Mouse (Mus musculus) heart, postnatal 36 days (tissue): ENCODE measurements around the gene Slc10a1. TPM values are rescaled to one million over a fixed set of nuclear protein-coding genes. Genes with fewer than 3 reads are reported as not detected.

Experiments
- DNase-seq, 2 experiments: peaks; one replicate each; pipeline ENCODE4 v3.0.0; 2021 to 2022
- intact Hi-C: fragments of 180-260 bp; cut with DNase I; formaldehyde crosslinking; loops from one replicate; pipeline ENCODE4 v1.15.1; 2025
- total RNA-seq, 2 experiments: library from RNA; stranded (reverse); gene quantifications; 2 replicates each; pipeline ENCODE4 v1.2.3; 2021

The Slc10a1 gene
- total RNA-seq, 2 experiments from 2014 or later, result not detected

DNA sequence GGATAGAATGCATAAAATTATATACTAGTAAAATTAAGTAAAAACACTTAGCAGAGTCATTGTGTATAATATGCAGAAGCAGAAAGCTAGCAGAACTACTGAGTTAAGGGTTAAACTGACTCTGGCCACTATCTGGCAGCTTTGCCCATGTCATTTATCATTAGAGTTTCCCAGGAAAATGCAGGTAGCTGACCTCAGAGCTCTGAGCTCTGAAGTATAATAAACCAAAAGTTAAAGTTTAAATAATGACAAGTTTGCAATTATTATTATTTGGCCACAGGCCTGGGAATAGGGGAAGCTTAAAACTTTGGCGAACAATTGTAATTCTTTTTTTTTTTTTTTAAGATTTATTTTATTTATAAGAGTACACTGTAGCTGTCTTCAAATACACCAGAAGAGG is 35.6 kb downstream of the Slc10a1 start:
- intact Hi-C loops, result no loop called here
- no peak for DNase-seq

DNA sequence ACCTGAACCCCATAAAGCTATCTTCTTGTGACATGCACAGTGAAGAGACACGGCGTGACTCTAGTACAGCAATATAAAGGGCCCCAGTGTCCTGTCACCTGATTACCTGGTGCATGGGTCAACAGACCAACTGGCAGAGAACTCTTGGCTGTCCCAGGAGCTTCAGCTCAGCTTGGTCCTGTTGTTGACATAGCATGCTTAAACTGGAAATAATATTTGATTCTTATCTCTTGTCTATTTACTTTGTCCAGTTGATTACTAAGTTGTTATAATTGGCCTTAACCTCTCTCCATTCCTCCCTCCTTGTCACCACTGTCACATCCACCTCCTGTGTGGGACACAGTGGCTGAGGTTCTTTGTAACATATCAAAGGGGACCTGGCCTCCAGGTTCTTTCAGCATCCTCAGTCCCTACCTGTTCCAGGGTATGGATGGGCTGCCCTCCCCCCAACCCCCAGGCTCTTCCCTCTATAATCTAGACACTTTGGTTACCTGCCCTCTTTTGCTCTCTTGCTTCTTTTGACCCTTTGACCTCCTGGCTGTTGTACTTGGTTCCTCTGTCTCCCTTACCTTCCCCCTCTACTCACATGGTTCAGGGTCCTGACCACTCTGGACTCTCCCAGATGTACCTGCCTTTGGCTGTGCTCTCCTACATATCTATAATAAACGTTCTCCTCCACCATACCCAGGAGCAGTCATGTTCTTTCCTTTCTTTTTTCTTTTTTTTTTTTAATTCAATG is 36.9 kb downstream of the Slc10a1 start:
- intact Hi-C loops, result no loop called here
- no peak for DNase-seq

DNA sequence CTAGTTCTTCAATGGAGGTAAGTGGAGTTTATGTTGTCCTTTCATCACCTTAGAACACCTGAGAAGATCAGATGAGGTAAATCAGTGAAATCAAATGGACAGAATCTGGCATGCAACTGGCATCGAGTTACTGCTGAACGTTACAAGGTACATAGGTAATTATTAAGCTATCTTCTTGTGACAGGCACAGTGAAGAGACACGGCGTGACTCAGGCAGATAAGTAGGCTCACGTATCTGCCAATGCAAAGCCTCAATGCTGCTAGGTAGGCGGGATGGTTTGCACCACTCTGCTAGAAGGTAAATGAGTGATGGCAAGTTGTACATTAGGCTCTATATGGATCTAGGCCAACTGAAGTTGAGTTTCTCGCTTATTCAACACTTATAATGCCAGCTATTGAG is 38.4 kb downstream of the Slc10a1 start:
- no peak for DNase-seq
- intact Hi-C loops, result no loop called here

DNA sequence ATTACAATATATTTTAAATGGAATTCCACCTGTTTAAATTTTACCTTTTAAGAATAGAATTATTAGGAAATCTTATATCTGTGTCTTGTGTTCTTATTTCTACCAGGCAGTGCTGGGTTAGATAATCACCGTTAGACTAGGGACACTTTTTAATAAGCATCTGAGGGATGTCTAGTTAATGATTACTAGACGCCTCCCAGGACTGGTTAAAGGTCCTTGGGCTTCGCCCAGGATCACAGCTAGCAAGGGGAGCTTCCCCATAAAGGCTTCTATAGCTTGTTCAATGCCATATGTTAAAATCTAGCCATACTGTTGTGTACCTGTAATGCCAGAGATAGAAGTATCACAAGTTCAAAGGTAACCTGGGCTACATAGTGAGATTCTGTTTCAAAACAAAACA is 39.6 kb downstream of the Slc10a1 start:
- intact Hi-C loops, result no loop called here

DNA sequence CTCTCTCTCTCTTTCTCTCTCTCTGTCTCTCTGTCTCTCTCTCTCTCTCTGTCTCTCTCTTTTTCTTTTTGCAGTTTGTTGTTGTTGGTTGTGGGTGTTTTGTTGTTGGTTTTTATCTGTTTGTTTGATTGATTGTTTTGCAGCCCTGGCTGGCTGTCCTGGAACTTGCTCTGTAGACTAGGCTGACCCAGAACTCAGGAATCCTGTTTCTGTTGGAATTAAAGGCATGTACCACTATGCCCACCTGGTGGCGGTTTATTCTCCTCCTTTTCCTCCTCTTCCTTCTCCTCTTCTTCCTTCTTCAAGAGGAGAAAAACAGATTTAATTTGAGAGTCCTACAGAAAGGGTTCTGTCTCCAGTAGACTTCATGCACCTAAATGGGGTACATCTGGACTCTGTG is 41.0 kb downstream of the Slc10a1 start:
- intact Hi-C loops, result no loop called here
- DNase-seq, result no peak

More for the DNA sequence above, 39.6 kb downstream of the Slc10a1 start:
- no peak for DNase-seq

DNA sequence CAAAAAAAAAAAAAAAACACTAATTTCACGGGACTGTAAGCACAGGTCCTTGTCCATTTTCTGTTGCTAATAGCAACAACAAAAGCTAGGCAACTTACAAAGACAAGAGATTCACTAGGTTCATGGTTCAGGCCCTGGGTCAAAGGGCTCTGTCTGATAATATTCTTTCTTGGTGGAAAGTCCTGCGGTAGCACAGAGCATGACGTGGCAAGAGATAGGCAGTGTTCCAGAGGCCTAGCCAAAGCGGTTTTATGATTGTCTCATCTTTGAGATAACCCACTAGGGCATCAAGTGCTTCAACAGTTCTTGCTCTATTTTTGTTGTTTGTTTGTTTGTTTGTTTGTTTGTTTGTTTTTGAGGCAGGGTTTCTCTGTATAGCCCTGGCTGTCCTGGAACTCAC is 42.0 kb downstream of the Slc10a1 start:
- intact Hi-C loops, result no loop called here
- DNase-seq, result no peak

DNA sequence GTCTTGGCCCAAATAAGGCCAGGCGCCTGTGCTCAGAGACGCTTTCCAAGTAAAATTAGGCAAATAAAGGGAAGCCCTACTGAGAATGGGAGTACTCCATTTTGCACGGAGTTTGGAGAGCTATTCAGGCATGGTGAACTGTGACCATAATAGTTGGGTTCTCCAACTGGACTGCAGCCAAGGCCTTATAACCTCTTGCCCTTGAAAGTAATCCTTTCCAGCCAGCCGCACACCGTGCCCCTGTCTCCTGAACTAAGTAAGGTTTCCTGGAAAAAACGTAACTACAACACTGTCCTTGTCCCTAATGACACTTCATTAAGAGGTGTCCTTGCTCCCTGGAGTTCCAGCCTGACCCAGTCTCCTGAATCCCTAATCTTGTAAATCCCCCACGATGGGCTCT is 42.6 kb downstream of the Slc10a1 start:
- DNase-seq, result no peak
- intact Hi-C loops, result no loop called here

DNA sequence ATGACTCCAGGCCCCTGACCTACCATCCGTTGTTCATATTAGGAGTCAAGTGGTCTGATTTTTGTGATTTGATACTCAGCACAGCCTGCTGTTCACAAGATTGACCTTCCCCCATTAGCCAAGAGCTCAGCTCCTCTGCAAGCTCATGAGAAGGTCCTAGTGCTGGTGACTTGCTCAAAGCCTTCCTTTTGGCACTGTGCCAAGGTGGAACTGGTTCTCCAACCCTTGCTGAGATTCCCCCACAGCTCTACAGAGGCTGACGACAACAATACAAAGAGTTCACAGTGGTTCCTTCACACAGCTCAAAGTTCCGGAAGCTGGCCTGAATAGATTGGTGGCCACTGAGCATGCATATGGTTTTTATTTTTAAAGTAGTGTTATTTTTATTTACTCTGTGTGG is 44.3 kb downstream of the Slc10a1 start:
- intact Hi-C loops, result no loop called here
- no peak for DNase-seq

DNA sequence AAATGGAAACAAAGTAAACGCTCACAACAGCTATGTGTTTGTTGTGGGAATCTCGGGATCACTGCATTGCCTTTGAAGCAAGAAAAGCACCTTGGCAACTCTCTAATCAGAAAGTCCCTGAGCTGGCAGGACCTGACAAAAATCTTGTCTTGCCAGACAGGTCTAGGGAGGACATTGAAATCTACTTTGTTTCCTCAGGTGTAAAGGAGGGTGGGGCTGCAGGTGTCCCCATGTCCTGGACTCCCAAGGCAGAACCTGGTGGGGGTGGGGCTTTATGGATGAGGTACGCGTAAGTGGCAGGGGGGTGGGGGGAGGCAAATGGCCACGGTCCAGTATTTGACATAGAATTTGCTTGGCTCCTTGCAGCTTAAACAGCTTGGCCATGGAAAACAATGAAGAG is 44.9 kb downstream of the Slc10a1 start:
- intact Hi-C loops, result no loop called here
- DNase-seq, result no peak

DNA sequence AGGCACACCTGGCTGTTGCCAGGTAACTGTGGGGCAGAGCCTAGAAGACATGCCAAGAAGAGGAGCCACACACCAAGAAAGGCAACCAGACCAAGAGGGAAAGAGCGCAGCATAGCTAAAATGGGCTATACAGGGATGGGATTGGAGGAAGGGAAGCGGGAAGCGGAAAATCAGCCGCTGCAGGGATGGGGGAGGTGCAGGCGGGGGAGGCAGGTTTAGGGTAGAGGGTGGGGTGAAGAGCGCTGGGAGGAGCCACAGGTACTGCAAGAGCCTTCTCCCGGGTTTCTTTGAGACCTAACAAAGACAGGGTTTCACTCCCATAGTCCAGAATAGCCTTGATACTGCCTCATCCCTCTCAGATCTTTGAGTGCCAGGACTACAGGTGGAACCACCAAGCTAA is 45.6 kb downstream of the Slc10a1 start:
- intact Hi-C loops, result no loop called here

DNA sequence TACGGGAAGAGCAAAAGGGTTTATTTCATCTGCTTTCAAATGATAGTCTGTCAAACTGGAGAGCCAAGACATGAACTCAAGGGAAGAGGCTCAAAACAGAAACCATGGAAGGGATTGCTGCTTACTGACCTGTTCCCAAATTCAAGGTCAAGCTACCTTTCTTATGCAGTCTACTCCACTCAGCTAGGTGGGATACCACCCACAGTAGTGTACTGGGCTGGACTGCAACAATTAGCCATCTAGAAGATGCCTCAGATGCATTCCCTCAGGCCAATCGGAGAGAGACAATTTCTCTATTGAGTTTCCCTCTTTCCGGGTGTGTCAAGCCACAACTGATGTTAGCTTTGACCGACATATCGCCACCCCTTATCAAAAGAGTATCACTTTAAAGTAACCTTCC is 47.2 kb downstream of the Slc10a1 start:
- DNase-seq, result no peak
- intact Hi-C loops, result no loop called here

More for the DNA sequence above, 45.6 kb downstream of the Slc10a1 start:
- no peak for DNase-seq

DNA sequence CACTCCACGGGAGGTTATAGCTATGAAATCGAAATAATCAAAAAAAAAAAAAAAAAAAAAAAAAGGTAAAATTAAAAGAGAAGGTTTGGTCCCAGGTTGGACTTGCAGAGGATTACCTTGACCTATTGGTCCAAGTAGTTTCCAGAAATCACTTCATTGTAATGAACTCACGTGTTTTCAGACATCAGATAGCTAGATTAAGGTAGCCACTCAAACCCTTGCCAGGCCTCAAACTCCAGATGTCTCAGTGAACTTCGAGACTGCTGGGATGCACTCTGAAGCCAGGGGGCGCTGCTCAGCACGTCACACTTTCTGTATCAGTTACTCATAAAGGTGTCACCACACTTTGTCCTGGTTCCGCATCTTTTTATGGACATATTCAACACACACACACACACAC is 50.7 kb downstream of the Slc10a1 start:
- intact Hi-C loops, result no loop called here

DNA sequence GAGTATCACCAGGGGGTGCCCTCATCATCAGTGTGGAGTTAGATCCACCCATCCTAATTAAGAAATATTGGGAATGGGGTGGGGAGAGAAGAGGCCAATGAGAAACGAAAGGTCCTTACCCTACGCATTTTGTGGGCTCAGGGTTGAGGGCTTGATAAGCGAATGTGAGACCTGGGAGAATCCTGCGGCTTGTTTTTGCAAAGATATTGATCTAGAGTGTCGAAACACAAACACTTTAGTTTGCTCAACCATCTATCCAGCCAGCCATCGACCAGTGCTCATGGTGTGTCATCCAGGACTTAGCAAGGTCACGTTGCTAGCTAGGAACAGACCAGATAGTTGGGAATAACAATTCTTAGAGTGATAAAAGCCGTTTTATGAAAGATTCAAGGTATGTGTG is 58.9 kb downstream of the Slc10a1 start:
- DNase-seq, result no peak

More for the DNA sequence above, 50.7 kb downstream of the Slc10a1 start:
- peak in 1 of 2 experiments; percentile 39 for DNase-seq

More for the DNA sequence above, 58.9 kb downstream of the Slc10a1 start:
- intact Hi-C loops, result no loop called here

Other genes with a start within 250 kb of the Slc10a1 start
- not detected for gene Ccdc177, start 208.0 kb downstream of the Slc10a1 start, total RNA-seq
- gene Susd6, start 178.2 kb downstream of the Slc10a1 start, total RNA-seq, result 10 to 100 TPM; 72.2 to 76.1 TPM
- 100 to 1,000 TPM in 1 of 2 experiments, 10 to 100 TPM in 1; 98.3 to 181 TPM for gene Srsf5, start 23.2 kb downstream of the Slc10a1 start, total RNA-seq
- gene Smoc1, start 58.1 kb upstream of the Slc10a1 start, total RNA-seq, result 1 to 10 TPM; 5.9 to 8.2 TPM